Mouse (Mus musculus) retina, embryonic 14.5 days (tissue): Measurements from ENCODE around the gene Gpm6b.

Experiments
- DNase-seq: peaks from one replicate; pipeline ENCODE4 v3.0.0-alpha.2; 2015; ENCODE audit warnings: low spot score

The Gpm6b gene

DNA sequence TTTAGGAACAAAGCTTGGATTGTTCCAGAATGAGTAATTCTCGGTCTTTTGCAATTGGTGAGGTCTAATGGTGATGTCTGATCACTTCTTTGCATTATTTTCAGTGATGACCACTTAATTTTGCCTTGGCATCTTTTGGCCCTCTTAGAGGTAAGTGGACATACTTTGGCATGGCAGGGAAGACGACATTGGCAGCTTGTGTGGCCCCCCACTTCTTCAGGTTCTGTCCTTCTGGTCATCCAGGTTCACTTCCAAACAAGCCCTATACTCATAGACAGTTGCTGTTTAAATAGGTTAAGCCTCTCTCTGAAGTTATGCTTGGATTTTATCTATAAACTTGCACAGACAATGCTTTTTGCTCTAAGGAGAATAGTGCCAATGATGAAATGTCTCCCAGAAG is 120.2 kb downstream of the Gpm6b start:
- DNase-seq = no peak

GRCm38 (mm10) chrX:166359927-166360440 is 121.3 kb downstream of the Gpm6b start:
- DNase-seq = no peak

DNA sequence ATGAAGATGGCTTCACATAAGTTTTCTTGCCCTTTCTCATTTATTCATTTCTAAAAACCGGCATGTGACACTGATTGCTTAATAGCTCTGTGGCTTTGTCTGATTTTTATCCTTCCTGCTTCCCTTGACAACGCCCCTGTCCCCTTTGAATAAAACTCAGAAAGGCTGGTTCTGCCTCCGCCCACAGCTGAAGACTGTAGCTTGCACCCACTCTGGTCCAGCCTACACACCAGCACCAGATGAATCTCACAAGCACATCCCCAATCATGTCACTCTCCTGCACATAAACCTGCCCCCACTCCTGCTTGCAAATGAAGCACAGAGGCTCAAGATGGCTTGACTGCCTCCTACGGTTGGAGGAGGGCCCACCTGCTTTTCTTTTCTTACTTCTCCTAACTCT is 121.7 kb downstream of the Gpm6b start:
- DNase-seq = no peak

- DNase-seq = no peak
Measured at GRCm38 (mm10) chrX:166365458-166366213, 126.9 kb downstream of the Gpm6b start.

DNA sequence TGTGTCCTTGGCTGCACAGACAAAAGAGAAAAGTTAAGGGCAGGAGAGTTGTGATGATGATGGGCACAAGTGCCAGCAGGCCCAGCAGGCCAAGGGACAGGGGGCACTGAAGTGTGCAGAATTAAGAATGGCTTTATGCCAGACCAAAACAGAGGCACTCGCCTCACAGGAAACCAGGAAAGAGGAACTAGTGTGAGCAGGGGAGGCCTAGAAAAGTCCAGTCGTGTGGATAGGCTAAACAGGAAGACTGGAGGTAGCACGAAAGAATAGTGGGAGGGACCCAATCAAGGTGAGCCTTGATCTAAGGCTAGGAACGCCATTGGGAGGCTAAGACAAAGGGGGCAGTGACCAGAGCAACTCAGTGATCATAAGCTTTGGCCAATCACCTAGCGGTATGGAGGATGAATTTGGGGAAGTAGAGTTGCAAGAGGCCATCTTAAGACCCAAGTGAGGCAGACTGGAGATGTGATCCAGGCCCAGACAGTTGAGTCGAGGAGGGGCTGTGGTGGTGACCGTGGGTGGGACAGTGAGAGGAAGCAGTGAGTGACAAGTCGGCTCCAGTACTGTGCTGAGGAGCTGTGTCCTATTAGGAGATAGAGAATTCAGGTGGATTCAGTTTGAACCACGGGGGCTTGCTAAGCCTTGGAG is 138.1 kb downstream of the Gpm6b start:
- no peak for DNase-seq

DNA sequence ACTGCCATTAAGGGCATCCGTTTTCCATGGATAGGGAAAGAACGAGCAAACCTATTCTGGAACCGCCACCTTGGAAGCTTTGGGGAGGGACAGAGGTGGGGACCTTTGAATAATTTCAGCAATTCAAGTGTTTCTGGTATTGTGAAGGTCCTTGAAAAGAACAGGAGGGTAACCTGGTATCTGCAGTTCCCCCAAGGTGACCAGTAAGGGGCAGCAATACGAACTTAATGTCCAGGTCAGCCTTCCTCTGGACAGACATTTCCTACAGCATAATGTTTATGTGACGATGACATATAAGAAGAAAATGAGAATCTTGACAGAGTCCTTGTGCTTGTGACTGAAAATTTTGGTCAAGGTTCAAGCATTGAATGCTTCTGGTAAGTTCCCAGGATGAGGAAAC is 139.9 kb downstream of the Gpm6b start:
- DNase-seq = no peak

GRCm38 (mm10) chrX:166383606-166384005 is 144.9 kb downstream of the Gpm6b start:
- DNase-seq = no peak

- DNase-seq = no peak
Measured at GRCm38 (mm10) chrX:166384935-166385334, 146.2 kb downstream of the Gpm6b start.

DNA sequence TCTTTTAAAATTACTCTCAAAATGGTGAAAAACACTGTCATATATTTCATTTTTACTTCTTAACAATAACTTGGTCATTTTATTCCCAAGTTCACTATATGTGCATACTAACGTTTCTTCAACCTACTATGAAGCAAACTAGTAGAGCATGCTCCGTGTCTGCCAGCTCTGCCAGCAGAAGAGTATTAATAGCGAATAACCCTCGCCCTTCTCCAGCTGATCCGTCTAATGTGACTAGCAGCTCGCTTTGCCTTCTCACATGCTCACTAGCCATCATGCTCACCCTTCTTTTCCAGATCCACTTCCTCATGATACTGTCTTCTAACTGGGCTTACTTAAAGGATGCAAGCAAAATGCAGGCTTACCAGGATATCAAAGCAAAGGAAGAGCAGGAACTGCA is 147.9 kb downstream of the Gpm6b start:
- no peak for DNase-seq

GRCm38 (mm10) chrX:166393753-166394152 is 155.0 kb downstream of the Gpm6b start:
- DNase-seq = no peak

DNA sequence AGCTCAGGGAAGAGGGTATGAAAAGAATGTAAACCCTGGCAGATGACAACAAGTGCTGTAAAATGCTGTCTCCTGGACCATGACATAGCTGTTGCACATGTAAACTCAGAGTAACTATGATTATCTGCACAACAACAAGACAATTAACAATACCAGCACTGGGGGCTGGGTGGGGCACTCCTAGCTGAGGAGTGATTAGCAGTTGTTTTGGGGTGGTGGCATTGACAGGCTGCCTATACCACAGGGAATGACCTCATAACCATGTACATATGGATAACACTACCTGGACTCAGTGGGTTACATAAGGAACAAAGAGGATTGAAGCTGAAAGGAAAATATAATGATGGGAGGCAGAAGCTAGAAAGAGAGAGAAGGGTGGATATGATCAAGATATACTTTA is 169.2 kb downstream of the Gpm6b start:
- no peak for DNase-seq

GRCm38 (mm10) chrX:166416196-166416595 is 177.5 kb downstream of the Gpm6b start:
- peak; percentile 49 for DNase-seq

GRCm38 (mm10) chrX:166434812-166435211 is 196.1 kb downstream of the Gpm6b start:
- DNase-seq = no peak
